Mouse (Mus musculus) limb, embryonic 12.5 days (tissue): Measurements from ENCODE around the gene Sla2. TPM values are rescaled to one million over a fixed set of nuclear protein-coding genes. Genes with fewer than 3 reads are reported as not detected.
A peak's percentile ranks its signal among the peaks of the same experiment; 100 is the strongest.
"Not testable (repeated sequence)": the region's sequence is repeated elsewhere in the genome, so short reads cannot be mapped to it uniquely, and the experiment has no call there.

Experiments
- ATAC-seq: fragments of 200-750 bp; cut with Nextera tagmentation; 2 replicates; pipeline ENCODE4 v1.8.0; 2017; ENCODE audit warnings: low read depth, moderate TSS enrichment; ENCODE audit not compliant: insufficient number of reproducible peaks, insufficient read depth, low FRiP score, low TSS enrichment
- H3K27ac ChIP-seq: fragments of 300-500 bp; sonication (generic); 2 replicates; pipeline ENCODE4 v1.5.1; 2016; ENCODE audit warnings: mild to moderate bottlenecking, moderate library complexity
- H3K27me3 ChIP-seq: fragments of 300-500 bp; sonication (generic); 2 replicates; pipeline ENCODE4 v1.6.1; 2016; ENCODE audit warnings: mild to moderate bottlenecking, moderate library complexity
- H3K36me3 ChIP-seq: fragments of 300-500 bp; sonication (generic); 2 replicates; pipeline ENCODE4 v1.6.1; 2016; ENCODE audit warnings: mild to moderate bottlenecking, moderate library complexity
- H3K4me1 ChIP-seq: fragments of 300-500 bp; sonication (generic); replicated peaks from 2 replicates; pipeline ENCODE4 v1.6.1; 2016
- H3K4me2 ChIP-seq: fragments of 300-500 bp; sonication (generic); 2 replicates; pipeline ENCODE4 v1.6.1; 2016; ENCODE audit warnings: mild to moderate bottlenecking, moderate library complexity
- H3K4me3 ChIP-seq: fragments of 300-500 bp; sonication (generic); replicated peaks from 2 replicates; pipeline ENCODE4 v1.5.1; 2016; ENCODE audit warnings: mild to moderate bottlenecking
- H3K9ac ChIP-seq: fragments of 300-500 bp; sonication (generic); replicated peaks from 2 replicates; pipeline ENCODE4 v1.6.1; 2016; ENCODE audit warnings: mild to moderate bottlenecking, moderate library complexity
- H3K9me3 ChIP-seq: fragments of 300-500 bp; sonication (generic); 2 replicates; pipeline ENCODE4 v1.6.1; 2016; ENCODE audit warnings: mild to moderate bottlenecking, moderate library complexity
- WGBS: fragments of 180-500 bp; shearing (Covaris S2); methylation state at CpG from one replicate; pipeline ENCODE4 v1.1.7; 2016; 5-methylcytosine and 5-hydroxymethylcytosine counted together
- polyA plus RNA-seq: library from polyadenylated mRNA; unstranded; fragments of >200 nt; fragmentation: Nextera tagmentation; extraction: Ambion mirVana; gene quantifications from 2 replicates; pipeline ENCODE4 v1.2.1, GENCODE M21; 2016

Gene Sla2
- polyA plus RNA-seq, 1 experiment from 2014 or later, result 0.76 TPM

DNA sequence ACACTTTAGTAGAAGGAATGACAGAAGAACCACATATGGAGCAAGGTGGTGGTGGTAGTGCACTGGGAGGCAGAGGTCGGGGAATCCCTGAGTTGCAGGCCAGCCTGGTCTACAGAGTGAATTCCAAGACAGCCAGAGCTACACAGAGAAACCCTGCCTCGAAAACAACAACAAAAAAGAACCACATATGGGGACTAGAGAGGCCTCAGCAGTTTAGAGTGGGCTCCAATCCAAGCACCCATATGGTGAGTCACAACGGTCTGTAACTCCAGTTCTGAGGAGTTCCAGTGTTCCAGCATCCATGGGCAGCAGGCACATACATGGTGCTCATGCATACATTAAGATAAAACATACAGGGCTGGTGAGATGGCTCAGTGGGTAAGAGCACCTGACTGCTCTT, 22.5 kb downstream of the Sla2 start:
- H3K36me3 ChIP-seq, result peaks cover 58% of the 10 kb centered on the region
- H3K9me3 ChIP-seq, result no peaks in the 10 kb centered on the region
- WGBS, result 84% methylated on average over 3 of the region's 3 CpGs
- H3K9ac ChIP-seq, result no peak overlapping the region; the same call in 1 of the 2 replicates
- H3K4me1 ChIP-seq, result peaks cover 20% of the 10 kb centered on the region
- H3K27me3 ChIP-seq, result no peaks in the 10 kb centered on the region
- no peak for ATAC-seq
- peak overlapping the region; percentile 75 for H3K4me2 ChIP-seq
- H3K4me3 ChIP-seq, result peak overlapping the region; percentile 97
- H3K27ac ChIP-seq, result no peak overlapping the region

DNA sequence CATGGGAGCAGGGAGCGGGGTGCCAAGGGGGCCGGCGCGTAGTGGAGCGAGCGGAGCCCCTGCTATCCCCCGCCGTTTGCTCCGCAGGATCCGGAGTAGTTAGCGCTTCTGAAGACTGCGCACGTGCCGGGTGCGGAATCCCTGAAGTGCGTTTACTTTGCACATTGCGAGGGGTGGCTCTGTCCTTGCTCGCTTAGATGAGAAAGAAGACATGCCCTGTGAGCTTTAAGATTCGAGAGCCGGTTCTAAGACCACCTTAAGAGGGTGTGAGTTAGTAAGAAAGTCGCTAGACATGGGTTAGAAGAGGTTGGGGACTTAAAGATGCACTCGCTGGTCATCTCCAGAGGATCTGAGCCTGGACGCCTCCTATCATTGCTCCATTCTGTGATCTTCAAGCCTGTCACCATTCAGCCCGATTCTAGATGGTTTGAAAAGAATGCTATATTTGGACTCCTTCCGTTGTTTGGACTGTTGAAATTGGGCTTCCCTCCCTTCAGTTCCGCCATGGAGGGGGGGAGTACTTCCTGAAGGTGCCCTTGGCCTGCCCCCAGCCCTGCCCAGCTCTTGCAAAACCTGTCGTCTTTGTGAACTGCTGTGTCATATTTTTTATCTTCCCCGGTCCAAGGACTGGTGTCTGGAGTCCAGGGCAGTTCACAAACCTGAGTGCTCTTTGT, 23.4 kb downstream of the Sla2 start:
- no peaks in the 10 kb centered on the region for H3K9me3 ChIP-seq
- WGBS, result 2% methylated on average over 28 of the region's 28 CpGs
- H3K27ac ChIP-seq, result peak overlapping the region; percentile 94
- peak overlapping the region; percentile 96 for H3K9ac ChIP-seq
- peaks cover 20% of the 10 kb centered on the region for H3K4me1 ChIP-seq
- peak overlapping the region; percentile 97 for H3K4me3 ChIP-seq
- H3K36me3 ChIP-seq, result peaks cover 57% of the 10 kb centered on the region
- ATAC-seq, result no peak
- no peaks in the 10 kb centered on the region for H3K27me3 ChIP-seq
- peak overlapping the region; percentile 75 for H3K4me2 ChIP-seq

DNA sequence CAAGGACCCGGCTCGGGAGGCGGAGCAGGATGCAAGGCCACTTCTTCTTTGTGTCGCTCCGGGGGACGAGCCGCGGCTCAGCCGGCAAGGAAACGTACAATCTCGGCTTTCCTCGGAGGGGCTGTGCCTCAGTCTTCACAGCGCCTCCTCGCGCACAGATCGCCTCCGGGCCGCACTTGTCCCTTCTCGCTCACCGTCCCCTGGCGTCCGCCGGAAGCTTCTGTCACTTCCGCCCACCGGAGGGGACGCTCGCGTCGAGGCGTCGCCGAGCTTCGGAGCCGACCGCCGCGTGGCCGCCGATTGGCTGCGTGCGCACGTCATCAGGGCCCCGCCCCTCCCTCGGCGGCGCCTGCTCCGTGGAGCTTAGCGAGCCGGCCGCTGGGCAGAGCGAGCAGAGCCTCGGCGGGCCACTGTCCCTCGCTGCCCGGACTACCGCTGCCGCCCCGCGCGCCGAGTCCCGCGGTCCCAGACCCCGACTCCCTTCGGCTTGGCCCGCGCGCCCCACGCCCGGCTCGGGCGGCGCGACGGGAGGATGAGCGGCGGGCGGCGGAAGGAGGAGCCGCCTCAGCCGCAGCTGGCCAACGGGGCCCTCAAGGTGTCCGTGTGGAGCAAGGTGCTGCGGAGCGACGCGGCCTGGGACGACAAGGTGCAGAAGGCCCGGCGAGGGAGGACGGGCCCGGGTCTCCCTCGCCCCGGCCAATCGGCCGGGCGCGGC, 24.1 kb downstream of the Sla2 start, which contains the start of gene Rab5if:
TSS of gene Rab5if (plus strand) at position 357 of the 715 bp plus-strand sequence.
- H3K27ac ChIP-seq, result peak within 1 kb of the TSS; percentile 94

DNA sequence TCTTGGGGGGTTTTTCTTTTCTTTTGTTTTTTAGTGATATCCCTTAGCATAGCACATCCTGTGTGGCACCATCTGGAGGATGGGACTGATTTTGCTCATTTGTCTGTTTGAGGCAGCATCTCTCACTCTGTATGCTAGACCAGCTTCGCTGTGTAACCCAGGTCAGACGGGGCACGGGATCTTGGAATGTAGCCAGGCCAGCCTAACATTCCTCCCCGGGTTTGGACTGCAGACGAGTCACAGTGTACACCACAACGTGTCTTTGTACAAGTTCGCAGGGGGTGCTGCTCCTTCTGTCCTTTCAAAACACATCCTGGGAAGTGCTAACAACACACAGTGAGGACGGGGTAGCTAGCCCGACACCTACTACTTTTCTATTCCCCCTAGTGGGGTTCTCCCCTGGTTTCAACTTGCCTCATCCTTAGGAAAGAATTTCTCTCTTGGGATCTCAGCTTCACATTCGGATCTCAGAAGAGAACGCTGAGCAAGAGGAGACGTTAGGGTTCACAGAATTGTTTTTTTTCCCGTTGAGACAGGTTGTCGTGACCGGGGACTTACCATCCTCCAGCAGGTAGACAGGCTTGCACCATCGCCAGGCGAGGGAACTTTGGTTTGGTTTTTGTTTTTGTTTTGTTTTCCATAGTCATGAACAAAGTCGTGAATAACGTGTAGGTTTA, 24.8 kb downstream of the Sla2 start:
- H3K4me2 ChIP-seq, result peak overlapping the region; percentile 75
- H3K9me3 ChIP-seq, result no peaks in the 10 kb centered on the region
- H3K27me3 ChIP-seq, result no peaks in the 10 kb centered on the region
- H3K9ac ChIP-seq, result peak overlapping the region; percentile 75
- H3K36me3 ChIP-seq, result peaks cover 53% of the 10 kb centered on the region
- WGBS, result under 1% methylated on average over 19 of the region's 19 CpGs
- H3K4me1 ChIP-seq, result peaks cover 20% of the 10 kb centered on the region
- peak overlapping the region; percentile 94 for H3K27ac ChIP-seq
- peak overlapping the region; percentile 97 for H3K4me3 ChIP-seq
- ATAC-seq, result no peak; the same call in 1 of the 2 replicates

More for the DNA sequence above, 24.1 kb downstream of the Sla2 start, which contains the start of gene Rab5if:
- ATAC-seq, result peak; percentile 96
- no peaks in the 10 kb centered on the region for H3K9me3 ChIP-seq
- H3K4me3 ChIP-seq, result peak within 1 kb of the TSS; percentile 97
- H3K4me2 ChIP-seq, result peak within 1 kb of the TSS; percentile 75
- no peaks in the 10 kb centered on the region for H3K27me3 ChIP-seq
- peaks cover 57% of the 10 kb centered on the region for H3K36me3 ChIP-seq
- peak within 1 kb of the TSS; percentile 96 for H3K9ac ChIP-seq
- under 1% methylated on average over 95 of the region's 98 CpGs for WGBS
- H3K4me1 ChIP-seq, result peaks cover 20% of the 10 kb centered on the region

DNA sequence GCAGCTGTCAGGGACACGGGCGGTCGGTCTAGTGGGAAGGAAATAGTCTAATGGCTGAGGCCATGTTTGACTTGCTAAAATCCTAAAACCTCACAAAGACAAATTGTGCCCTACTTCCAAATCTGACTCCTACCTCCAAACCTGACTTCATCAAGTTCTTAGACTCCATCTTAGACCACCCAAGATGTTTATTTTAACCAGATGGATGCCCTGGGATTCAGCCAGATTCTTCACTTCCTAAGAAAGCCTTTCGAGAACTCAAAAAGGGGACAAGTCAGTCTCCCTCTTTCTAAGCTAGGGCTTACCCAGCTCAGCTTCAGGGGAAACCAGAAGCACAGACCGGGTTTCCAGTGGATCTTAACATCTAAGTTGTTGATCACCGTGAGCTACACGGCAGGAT, 28.3 kb downstream of the Sla2 start:
- H3K27ac ChIP-seq, result peak overlapping the region; percentile 41; the same call in 1 of the 2 replicates
- no peak overlapping the region for H3K9ac ChIP-seq
- 77% methylated on average over 7 of the region's 7 CpGs for WGBS
- H3K4me1 ChIP-seq, result peaks cover 10% of the 10 kb centered on the region
- no peaks in the 10 kb centered on the region for H3K9me3 ChIP-seq
- no peak overlapping the region for H3K4me2 ChIP-seq
- H3K27me3 ChIP-seq, result no peaks in the 10 kb centered on the region
- no peak for ATAC-seq
- no peak overlapping the region for H3K4me3 ChIP-seq
- H3K36me3 ChIP-seq, result peaks cover 56% of the 10 kb centered on the region

DNA sequence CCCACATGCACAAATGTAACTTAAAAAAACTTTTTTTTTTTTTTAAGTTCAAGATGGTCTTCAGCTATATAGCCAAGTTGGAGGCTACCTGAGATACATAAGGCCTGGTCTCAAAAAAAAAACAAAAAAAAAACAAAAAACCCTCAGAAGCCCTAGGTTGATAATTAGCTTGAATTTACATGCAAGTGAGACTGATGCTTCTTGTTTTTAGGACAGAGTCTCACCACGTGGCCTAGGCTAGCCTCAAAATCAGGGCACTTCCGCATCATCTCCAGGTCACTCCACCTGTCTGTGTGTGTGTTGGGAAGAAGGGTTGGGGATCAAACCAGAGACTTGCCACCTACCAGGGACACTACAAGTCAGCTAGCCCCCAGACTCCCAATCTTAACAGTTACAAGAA, 29.2 kb downstream of the Sla2 start, which contains the start of gene 4930518I15Rik:
TSS of gene 4930518I15Rik (minus strand) at position 112 of the 400 bp plus-strand sequence.
- H3K4me2 ChIP-seq, result no peak within 1 kb of the TSS
- H3K4me3 ChIP-seq, result no peak within 1 kb of the TSS
- peaks cover 60% of the 10 kb centered on the region for H3K36me3 ChIP-seq
- H3K9me3 ChIP-seq, result no peaks in the 10 kb centered on the region
- H3K9ac ChIP-seq, result no peak within 1 kb of the TSS
- peak within 1 kb of the TSS; percentile 41; the same call in 1 of the 2 replicates for H3K27ac ChIP-seq
- ATAC-seq, result no peak
- H3K27me3 ChIP-seq, result no peaks in the 10 kb centered on the region
- WGBS, result 90% methylated on average over 2 of the region's 2 CpGs
- H3K4me1 ChIP-seq, result peaks cover 9% of the 10 kb centered on the region

DNA sequence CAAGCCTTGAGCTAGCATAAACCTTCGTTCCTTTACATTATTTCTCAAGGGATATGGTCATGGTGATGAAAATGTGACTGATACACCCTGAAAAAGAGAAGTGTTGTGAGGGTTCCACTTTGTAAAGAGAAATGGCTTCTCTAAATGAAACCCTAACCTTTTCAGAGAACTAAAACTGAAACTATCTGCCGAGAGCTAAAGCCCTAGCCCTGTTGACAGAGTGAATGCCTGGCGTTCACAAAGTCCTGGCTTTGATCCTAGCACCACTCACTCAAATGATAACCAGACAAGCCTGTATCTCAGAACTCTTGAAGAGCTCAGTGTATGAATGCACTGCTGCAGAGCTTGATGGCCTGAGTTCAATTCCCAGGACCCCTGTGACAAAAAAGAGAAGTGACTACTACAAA, 29.6 kb downstream of the Sla2 start:
- no peak overlapping the region for H3K4me3 ChIP-seq
- H3K4me1 ChIP-seq, result peaks cover 9% of the 10 kb centered on the region
- WGBS, result 82% methylated on average over 3 of the region's 3 CpGs
- H3K9me3 ChIP-seq, result no peaks in the 10 kb centered on the region
- no peak overlapping the region for H3K9ac ChIP-seq
- H3K4me2 ChIP-seq, result no peak overlapping the region
- ATAC-seq, result no peak
- H3K27me3 ChIP-seq, result no peaks in the 10 kb centered on the region
- no peak overlapping the region for H3K27ac ChIP-seq
- peaks cover 63% of the 10 kb centered on the region for H3K36me3 ChIP-seq

DNA sequence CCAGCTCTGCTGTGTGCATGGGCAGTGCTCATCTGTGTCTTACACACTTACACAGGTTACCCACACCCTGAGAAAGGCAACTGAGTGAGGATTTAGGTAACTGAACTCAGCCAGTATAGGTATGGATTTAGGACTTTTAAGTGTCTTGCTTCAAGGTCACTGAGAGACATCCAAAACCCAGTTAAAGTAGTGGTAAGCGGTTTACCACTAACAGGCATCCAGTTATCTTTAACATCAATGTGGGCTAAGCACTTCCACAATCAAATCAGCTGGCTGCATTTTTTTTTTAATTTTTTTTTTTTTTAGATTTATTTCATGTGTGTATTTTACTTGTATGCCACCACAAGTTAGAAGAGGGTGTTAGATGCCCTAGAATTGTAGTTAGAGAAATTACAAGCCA, 30.7 kb downstream of the Sla2 start:
- no peak overlapping the region for H3K4me2 ChIP-seq
- peaks cover 4% of the 10 kb centered on the region; the same call in 1 of the 2 replicates for H3K4me1 ChIP-seq
- no peak overlapping the region for H3K4me3 ChIP-seq
- no peak for ATAC-seq
- peaks cover 73% of the 10 kb centered on the region for H3K36me3 ChIP-seq
- 90% methylated on average over 1 of the region's 1 CpGs for WGBS
- no peaks in the 10 kb centered on the region for H3K9me3 ChIP-seq
- H3K9ac ChIP-seq, result no peak overlapping the region
- no peaks in the 10 kb centered on the region for H3K27me3 ChIP-seq
- H3K27ac ChIP-seq, result no peak overlapping the region

DNA sequence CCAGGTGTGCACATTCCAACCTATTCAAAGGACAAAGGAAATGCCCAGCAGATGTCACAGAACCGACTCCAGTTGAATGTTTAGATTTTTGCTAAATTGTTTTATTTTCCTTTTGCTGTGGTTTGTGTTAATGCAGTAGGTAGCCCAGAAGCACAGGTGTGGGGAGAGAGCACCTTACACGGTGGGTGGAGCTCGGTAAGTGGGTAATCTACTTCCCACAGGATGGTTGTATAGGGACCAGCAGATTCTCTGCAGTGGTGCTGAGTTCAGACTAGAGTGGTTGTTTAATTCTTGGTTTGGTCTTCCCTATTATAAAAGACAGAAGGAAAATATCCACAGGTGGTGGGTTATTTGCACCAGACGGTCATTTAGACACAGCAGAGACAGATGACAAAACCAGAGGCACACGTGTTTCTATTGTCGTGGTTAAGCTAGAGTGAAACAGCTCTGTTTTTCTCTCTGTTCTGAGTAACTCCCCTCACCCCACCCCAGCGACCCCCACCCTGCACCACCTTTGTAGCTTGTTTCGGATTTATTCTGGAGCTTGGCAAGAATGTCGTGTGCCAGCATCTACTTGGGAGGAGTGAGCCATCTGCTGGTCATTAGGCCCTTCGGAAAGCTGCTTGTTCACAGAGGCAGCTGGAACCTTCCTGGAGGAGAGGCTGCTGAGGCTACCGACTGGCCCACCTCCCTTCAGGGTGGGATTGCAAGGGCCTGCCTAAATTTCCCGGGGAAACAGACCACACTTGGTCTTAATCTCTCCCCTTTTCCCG, 32.8 kb downstream of the Sla2 start:
- not testable (repeated sequence) for H3K4me3 ChIP-seq, H3K4me1 ChIP-seq, H3K4me2 ChIP-seq, H3K27me3 ChIP-seq, H3K27ac ChIP-seq, H3K9ac ChIP-seq, H3K9me3 ChIP-seq
- H3K36me3 ChIP-seq, result peaks cover 83% of the 10 kb centered on the region
- WGBS, result 38% methylated on average over 13 of the region's 13 CpGs
- 0 out of 2 replicates have a peak, but pooled peaks have one; percentile 29 for ATAC-seq

DNA sequence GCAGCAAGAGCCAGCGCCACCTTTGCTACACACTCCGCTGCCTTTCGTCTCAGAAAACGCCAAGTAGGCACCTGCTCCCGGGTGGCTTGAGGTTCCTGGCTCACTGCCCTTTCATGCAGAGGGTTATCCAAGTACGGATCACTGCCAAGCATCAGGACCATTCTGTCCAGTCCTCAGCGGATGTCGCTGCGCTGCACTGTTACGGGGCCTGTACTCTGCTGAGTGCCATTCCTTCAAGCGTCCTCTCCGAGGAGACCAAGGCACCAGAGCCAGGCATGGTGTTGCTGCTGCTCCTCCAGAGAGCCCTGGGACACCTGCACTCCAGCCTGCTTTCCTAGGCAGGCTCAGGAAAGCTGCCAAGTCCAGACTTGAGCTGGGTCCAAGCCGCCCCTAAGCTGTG, 33.4 kb downstream of the Sla2 start:
- not testable (repeated sequence) for H3K9me3 ChIP-seq
- H3K36me3 ChIP-seq, result peaks cover 83% of the 10 kb centered on the region

More for the DNA sequence above, 33.4 kb downstream of the Sla2 start:
- not testable (repeated sequence) for H3K4me2 ChIP-seq, H3K4me1 ChIP-seq, H3K27ac ChIP-seq, H3K4me3 ChIP-seq, ATAC-seq, H3K27me3 ChIP-seq, H3K9ac ChIP-seq
- WGBS, result 84% methylated on average over 9 of the region's 13 CpGs
